Mouse (Mus musculus): Measurements from ENCODE around the gene Timd2. TPM values are rescaled to one million over a fixed set of nuclear protein-coding genes. Genes with fewer than 3 reads are reported as not detected.
"Not testable (repeated sequence)": the region's sequence is repeated elsewhere in the genome, so short reads cannot be mapped to it uniquely, and the experiment has no call there.

Timd2 gene
- polyA plus RNA-seq, 1 experiment from 2014 or later = not detected

GRCm38 (mm10) chr11:46644824-46645223 is 62.0 kb downstream of the Timd2 start:
- TF ChIP-seq EP300 (optimal IDR thresholded peaks at IDR 0.05) (no peak), CTCF (IDR thresholded peaks at IDR 0.05; ENCODE audit: low read depth) (no peak)
- WGBS = 58% methylated on average over 1 of the region's 1 CpGs
- H3K4me3 ChIP-seq (ENCODE audit: low read depth, low read length) = no peak overlapping the region
- H3K36me3 ChIP-seq (ENCODE audit: control insufficient read depth, insufficient read depth, low read length) = no peaks in the 10 kb centered on the region
- no peak overlapping the region for H3K4me2 ChIP-seq (replicated peaks; ENCODE audit: low read depth)
- no peak for ATAC-seq (ENCODE audit: low FRiP score, low TSS enrichment)
- H3K9me3 ChIP-seq (ENCODE audit: control insufficient read depth, low read length) = no peaks in the 10 kb centered on the region
- no peaks in the 10 kb centered on the region for H3K4me1 ChIP-seq (replicated peaks; ENCODE audit: control insufficient read depth, insufficient read depth)
- H3K9ac ChIP-seq (ENCODE audit: low read length) = no peak overlapping the region
- no peak overlapping the region for H3K27ac ChIP-seq (replicated peaks)
- no peak for DNase-seq (ENCODE audit: low spot score)
- no peaks in the 10 kb centered on the region for H3K27me3 ChIP-seq (ENCODE audit: control insufficient read depth, insufficient read depth, low read length)

GRCm38 (mm10) chr11:46636568-46636967 is 70.3 kb downstream of the Timd2 start:
- Histone ChIP-seq H3K4me2 (replicated peaks; ENCODE audit: low read depth) (no peak overlapping the region), H3K9me3 (ENCODE audit: control insufficient read depth, low read length) (no peaks in the 10 kb centered on the region), H3K9ac (ENCODE audit: low read length) (no peak overlapping the region), H3K4me1 (replicated peaks; ENCODE audit: control insufficient read depth, insufficient read depth) (no peaks in the 10 kb centered on the region), H3K27me3 (ENCODE audit: control insufficient read depth, insufficient read depth, low read length) (no peaks in the 10 kb centered on the region), H3K4me3 (ENCODE audit: low read depth, low read length) (no peak overlapping the region), H3K27ac (replicated peaks) (no peak overlapping the region), H3K36me3 (ENCODE audit: control insufficient read depth, insufficient read depth, low read length) (no peaks in the 10 kb centered on the region)
- TF ChIP-seq EP300 (optimal IDR thresholded peaks at IDR 0.05) = no peak
- 0 out of 2 replicates have a peak, but pooled peaks have one; percentile 8 for TF ChIP-seq CTCF (IDR thresholded peaks at IDR 0.05; ENCODE audit: low read depth)
- ATAC-seq (ENCODE audit: low FRiP score, low TSS enrichment) (no peak), DNase-seq (ENCODE audit: low spot score) (no peak)
- WGBS = 71% methylated on average over 3 of the region's 3 CpGs

GRCm38 (mm10) chr11:46635516-46635915 is 71.3 kb downstream of the Timd2 start:
- 79% methylated on average over 4 of the region's 4 CpGs for WGBS
- not testable (repeated sequence) for H3K4me1 ChIP-seq (replicated peaks; ENCODE audit: control insufficient read depth, insufficient read depth); H3K9me3 ChIP-seq (ENCODE audit: control insufficient read depth, low read length); H3K4me2 ChIP-seq (replicated peaks; ENCODE audit: low read depth); ATAC-seq (ENCODE audit: low FRiP score, low TSS enrichment); H3K27me3 ChIP-seq (ENCODE audit: control insufficient read depth, insufficient read depth, low read length); H3K4me3 ChIP-seq (ENCODE audit: low read depth, low read length); H3K36me3 ChIP-seq (ENCODE audit: control insufficient read depth, insufficient read depth, low read length); H3K27ac ChIP-seq (replicated peaks); DNase-seq (ENCODE audit: low spot score); H3K9ac ChIP-seq (ENCODE audit: low read length)

GRCm38 (mm10) chr11:46631635-46632034 is 75.2 kb downstream of the Timd2 start:
- H3K27me3 ChIP-seq (ENCODE audit: control insufficient read depth, insufficient read depth, low read length) = no peaks in the 10 kb centered on the region
- H3K27ac ChIP-seq (replicated peaks) = no peak overlapping the region
- H3K4me1 ChIP-seq (replicated peaks; ENCODE audit: control insufficient read depth, insufficient read depth) = no peaks in the 10 kb centered on the region
- H3K36me3 ChIP-seq (ENCODE audit: control insufficient read depth, insufficient read depth, low read length) = no peaks in the 10 kb centered on the region
- ATAC-seq (ENCODE audit: low FRiP score, low TSS enrichment) (0 out of 2 replicates have a peak, but pooled peaks have one; percentile 42), DNase-seq (ENCODE audit: low spot score) (no peak)
- H3K4me3 ChIP-seq (ENCODE audit: low read depth, low read length) = no peak overlapping the region
- TF ChIP-seq EP300 (optimal IDR thresholded peaks at IDR 0.05) = no peak
- TF ChIP-seq CTCF (IDR thresholded peaks at IDR 0.05; ENCODE audit: low read depth) = peak; percentile 75
- H3K4me2 ChIP-seq (replicated peaks; ENCODE audit: low read depth) = no peak overlapping the region
- H3K9ac ChIP-seq (ENCODE audit: low read length) = no peak overlapping the region
- H3K9me3 ChIP-seq (ENCODE audit: control insufficient read depth, low read length) = no peaks in the 10 kb centered on the region
- WGBS = 22% methylated on average over 3 of the region's 3 CpGs

- Histone ChIP-seq H3K4me3 (ENCODE audit: low read depth, low read length) (no peak within 1 kb of the TSS), H3K4me2 (replicated peaks; ENCODE audit: low read depth) (no peak within 1 kb of the TSS), H3K36me3 (ENCODE audit: control insufficient read depth, insufficient read depth, low read length) (no peaks in the 10 kb centered on the region), H3K27me3 (ENCODE audit: control insufficient read depth, insufficient read depth, low read length) (no peaks in the 10 kb centered on the region), H3K27ac (replicated peaks) (no peak within 1 kb of the TSS), H3K9ac (ENCODE audit: low read length) (no peak within 1 kb of the TSS), H3K4me1 (replicated peaks; ENCODE audit: control insufficient read depth, insufficient read depth) (no peaks in the 10 kb centered on the region), H3K9me3 (ENCODE audit: control insufficient read depth, low read length) (no peaks in the 10 kb centered on the region)
- TF ChIP-seq CTCF (IDR thresholded peaks at IDR 0.05; ENCODE audit: low read depth) = no peak
- TF ChIP-seq EP300 (optimal IDR thresholded peaks at IDR 0.05) = no peak
- no peak for DNase-seq (ENCODE audit: low spot score)
- WGBS = 42% methylated on average over 2 of the region's 2 CpGs
- no peak for ATAC-seq (ENCODE audit: low FRiP score, low TSS enrichment)
Measured at GRCm38 (mm10) chr11:46629211-46629795, 77.6 kb downstream of the Timd2 start, which contains the start of gene Dppa1. TSS of gene Dppa1 (minus strand) at chr11:46629261.

GRCm38 (mm10) chr11:46620414-46621168 is 86.3 kb downstream of the Timd2 start:
- no peak overlapping the region for H3K27ac ChIP-seq (replicated peaks)
- DNase-seq (ENCODE audit: low spot score) (no peak), ATAC-seq (ENCODE audit: low FRiP score, low TSS enrichment) (no peak)
- H3K36me3 ChIP-seq (ENCODE audit: control insufficient read depth, insufficient read depth, low read length) = no peaks in the 10 kb centered on the region
- H3K27me3 ChIP-seq (ENCODE audit: control insufficient read depth, insufficient read depth, low read length) = no peaks in the 10 kb centered on the region
- H3K9me3 ChIP-seq (ENCODE audit: control insufficient read depth, low read length) = no peaks in the 10 kb centered on the region
- no peak overlapping the region for H3K4me3 ChIP-seq (ENCODE audit: low read depth, low read length)
- TF ChIP-seq CTCF (IDR thresholded peaks at IDR 0.05; ENCODE audit: low read depth) (no peak), EP300 (optimal IDR thresholded peaks at IDR 0.05) (no peak)
- no peak overlapping the region for H3K9ac ChIP-seq (ENCODE audit: low read length)
- H3K4me1 ChIP-seq (replicated peaks; ENCODE audit: control insufficient read depth, insufficient read depth) = no peaks in the 10 kb centered on the region
- WGBS = 48% methylated on average over 7 of the region's 7 CpGs
- no peak overlapping the region for H3K4me2 ChIP-seq (replicated peaks; ENCODE audit: low read depth)
